Mouse (Mus musculus): ENCODE measurements around the gene Aqp6. TPM values are rescaled to one million over a fixed set of nuclear protein-coding genes. Genes with fewer than 3 reads are reported as not detected.

Gene Aqp6
- polyA plus RNA-seq, 1 experiment from 2014 or later = not detected

- H3K4me3 ChIP-seq (ENCODE audit: low read depth, low read length) = no peak overlapping the region
- DNase-seq (ENCODE audit: low spot score) (no peak), ATAC-seq (ENCODE audit: insufficient number of reproducible peaks, low FRiP score, low TSS enrichment, low read depth) (no peak)
- WGBS = 86% methylated on average over 10 of the region's 10 CpGs
- no peak overlapping the region for H3K9ac ChIP-seq (ENCODE audit: low read length)
- no peak overlapping the region for H3K4me2 ChIP-seq (ENCODE audit: low read depth, severe bottlenecking)
- H3K27me3 ChIP-seq (ENCODE audit: control insufficient read depth, insufficient read depth, low read length) = no peaks in the 10 kb centered on the region
- H3K4me1 ChIP-seq (ENCODE audit: control insufficient read depth, insufficient read depth, low read length) = peaks cover 12% of the 10 kb centered on the region
- H3K27ac ChIP-seq (replicated peaks; ENCODE audit: low read depth, low read length) = no peak overlapping the region
- peaks cover 6% of the 10 kb centered on the region; the same call in 1 of the 2 replicates for H3K36me3 ChIP-seq (ENCODE audit: control insufficient read depth, insufficient read depth, low read length)
- no peaks in the 10 kb centered on the region for H3K9me3 ChIP-seq (ENCODE audit: control insufficient read depth, low read length)
These were observed 42.6 kb downstream of the Aqp6 start for GRCm38 (mm10) chr15:99643832-99644231.

- DNase-seq (ENCODE audit: low spot score) (no peak), ATAC-seq (ENCODE audit: insufficient number of reproducible peaks, low FRiP score, low TSS enrichment, low read depth) (no peak)
- no peak overlapping the region for H3K4me3 ChIP-seq (ENCODE audit: low read depth, low read length)
- H3K4me1 ChIP-seq (ENCODE audit: control insufficient read depth, insufficient read depth, low read length) = peaks cover 21% of the 10 kb centered on the region
- H3K36me3 ChIP-seq (ENCODE audit: control insufficient read depth, insufficient read depth, low read length) = peaks cover 3% of the 10 kb centered on the region; the same call in 1 of the 2 replicates
- 84% methylated on average over 7 of the region's 7 CpGs for WGBS
- no peak overlapping the region for H3K27ac ChIP-seq (replicated peaks; ENCODE audit: low read depth, low read length)
- no peak overlapping the region for H3K9ac ChIP-seq (ENCODE audit: low read length)
- H3K27me3 ChIP-seq (ENCODE audit: control insufficient read depth, insufficient read depth, low read length) = no peaks in the 10 kb centered on the region
- H3K9me3 ChIP-seq (ENCODE audit: control insufficient read depth, low read length) = no peaks in the 10 kb centered on the region
- H3K4me2 ChIP-seq (ENCODE audit: low read depth, severe bottlenecking) = no peak overlapping the region
These were observed 43.6 kb downstream of the Aqp6 start for GRCm38 (mm10) chr15:99644776-99645175.

GRCm38 (mm10) chr15:99648326-99648725 is 47.1 kb downstream of the Aqp6 start:
- H3K4me3 ChIP-seq (ENCODE audit: low read depth, low read length) = no peak overlapping the region

GRCm38 (mm10) chr15:99649067-99649761 is 48.0 kb downstream of the Aqp6 start:
- ATAC-seq (ENCODE audit: insufficient number of reproducible peaks, low FRiP score, low TSS enrichment, low read depth) = no peak

More at GRCm38 (mm10) chr15:99648326-99648725, 47.1 kb downstream of the Aqp6 start:
- 32% methylated on average over 4 of the region's 4 CpGs for WGBS
- Histone ChIP-seq H3K9me3 (ENCODE audit: control insufficient read depth, low read length) (no peaks in the 10 kb centered on the region), H3K9ac (ENCODE audit: low read length) (no peak overlapping the region), H3K36me3 (ENCODE audit: control insufficient read depth, insufficient read depth, low read length) (no peaks in the 10 kb centered on the region), H3K27ac (replicated peaks; ENCODE audit: low read depth, low read length) (no peak overlapping the region), H3K27me3 (ENCODE audit: control insufficient read depth, insufficient read depth, low read length) (peaks cover 5% of the 10 kb centered on the region; the same call in 1 of the 2 replicates), H3K4me2 (ENCODE audit: low read depth, severe bottlenecking) (no peak overlapping the region), H3K4me1 (ENCODE audit: control insufficient read depth, insufficient read depth, low read length) (peaks cover 29% of the 10 kb centered on the region)
- ATAC-seq (ENCODE audit: insufficient number of reproducible peaks, low FRiP score, low TSS enrichment, low read depth) = no peak
- no peak for DNase-seq (ENCODE audit: low spot score)

GRCm38 (mm10) chr15:99650304-99650703 is 49.1 kb downstream of the Aqp6 start:
- H3K4me2 ChIP-seq (ENCODE audit: low read depth, severe bottlenecking) = peak overlapping the region; percentile 65
- H3K36me3 ChIP-seq (ENCODE audit: control insufficient read depth, insufficient read depth, low read length) = no peaks in the 10 kb centered on the region
- H3K9me3 ChIP-seq (ENCODE audit: control insufficient read depth, low read length) = no peaks in the 10 kb centered on the region
- peak overlapping the region; percentile 34; the same call in 1 of the 2 replicates for H3K9ac ChIP-seq (ENCODE audit: low read length)
- 66% methylated on average over 2 of the region's 2 CpGs for WGBS
- H3K27me3 ChIP-seq (ENCODE audit: control insufficient read depth, insufficient read depth, low read length) = peaks cover 24% of the 10 kb centered on the region
- H3K27ac ChIP-seq (replicated peaks; ENCODE audit: low read depth, low read length) = no peak overlapping the region
- DNase-seq (ENCODE audit: low spot score) (no peak), ATAC-seq (ENCODE audit: insufficient number of reproducible peaks, low FRiP score, low TSS enrichment, low read depth) (no peak)
- peaks cover 33% of the 10 kb centered on the region for H3K4me1 ChIP-seq (ENCODE audit: control insufficient read depth, insufficient read depth, low read length)
- peak overlapping the region; percentile 81 for H3K4me3 ChIP-seq (ENCODE audit: low read depth, low read length)

More at GRCm38 (mm10) chr15:99649067-99649761, 48.0 kb downstream of the Aqp6 start:
- Histone ChIP-seq H3K9ac (ENCODE audit: low read length) (no peak overlapping the region), H3K27me3 (ENCODE audit: control insufficient read depth, insufficient read depth, low read length) (peaks cover 13% of the 10 kb centered on the region), H3K4me3 (ENCODE audit: low read depth, low read length) (no peak overlapping the region), H3K4me1 (ENCODE audit: control insufficient read depth, insufficient read depth, low read length) (peaks cover 33% of the 10 kb centered on the region), H3K27ac (replicated peaks; ENCODE audit: low read depth, low read length) (no peak overlapping the region), H3K9me3 (ENCODE audit: control insufficient read depth, low read length) (no peaks in the 10 kb centered on the region), H3K4me2 (ENCODE audit: low read depth, severe bottlenecking) (peak overlapping the region; percentile 11; the same call in 1 of the 2 replicates), H3K36me3 (ENCODE audit: control insufficient read depth, insufficient read depth, low read length) (no peaks in the 10 kb centered on the region)
- WGBS = 29% methylated on average over 6 of the region's 6 CpGs
- DNase-seq (ENCODE audit: low spot score) = no peak

- WGBS = under 1% methylated on average over 66 of the region's 68 CpGs
- Histone ChIP-seq H3K27ac (replicated peaks; ENCODE audit: low read depth, low read length) (0 out of 2 replicates have a peak within 1 kb of the TSS, but pooled peaks have one; percentile 33), H3K4me1 (ENCODE audit: control insufficient read depth, insufficient read depth, low read length) (peaks cover 30% of the 10 kb centered on the region)
These were observed 50.1 kb downstream of the Aqp6 start, which contains the start of gene Racgap1 for GRCm38 (mm10) chr15:99651163-99651872. TSS of gene Racgap1 (minus strand) at chr15:99651656.

GRCm38 (mm10) chr15:99651984-99652872 is 51.0 kb downstream of the Aqp6 start:
- Histone ChIP-seq H3K27me3 (ENCODE audit: control insufficient read depth, insufficient read depth, low read length) (peaks cover 32% of the 10 kb centered on the region), H3K9ac (ENCODE audit: low read length) (no peak overlapping the region), H3K4me3 (ENCODE audit: low read depth, low read length) (peak overlapping the region; percentile 81), H3K36me3 (ENCODE audit: control insufficient read depth, insufficient read depth, low read length) (no peaks in the 10 kb centered on the region), H3K4me2 (ENCODE audit: low read depth, severe bottlenecking) (peak overlapping the region; percentile 65; the same call in 1 of the 2 replicates), H3K27ac (replicated peaks; ENCODE audit: low read depth, low read length) (no peak overlapping the region), H3K9me3 (ENCODE audit: control insufficient read depth, low read length) (no peaks in the 10 kb centered on the region), H3K4me1 (ENCODE audit: control insufficient read depth, insufficient read depth, low read length) (peaks cover 30% of the 10 kb centered on the region)
- 73% methylated on average over 10 of the region's 10 CpGs for WGBS
- DNase-seq (ENCODE audit: low spot score) (no peak), ATAC-seq (ENCODE audit: insufficient number of reproducible peaks, low FRiP score, low TSS enrichment, low read depth) (no peak)

More at GRCm38 (mm10) chr15:99651163-99651872, 50.1 kb downstream of the Aqp6 start, which contains the start of gene Racgap1:
- Histone ChIP-seq H3K9ac (ENCODE audit: low read length) (peak within 1 kb of the TSS; percentile 88), H3K4me3 (ENCODE audit: low read depth, low read length) (peak within 1 kb of the TSS; percentile 81), H3K27me3 (ENCODE audit: control insufficient read depth, insufficient read depth, low read length) (peaks cover 30% of the 10 kb centered on the region), H3K4me2 (ENCODE audit: low read depth, severe bottlenecking) (peak within 1 kb of the TSS; percentile 65), H3K9me3 (ENCODE audit: control insufficient read depth, low read length) (no peaks in the 10 kb centered on the region), H3K36me3 (ENCODE audit: control insufficient read depth, insufficient read depth, low read length) (no peaks in the 10 kb centered on the region)
- DNase-seq (ENCODE audit: low spot score) (peak; percentile 97), ATAC-seq (ENCODE audit: insufficient number of reproducible peaks, low FRiP score, low TSS enrichment, low read depth) (peak; percentile 93)

Measured in limb, embryonic 11.5 days (tissue).